Mouse (Mus musculus) gastrocnemius, postnatal 4 days (tissue): ENCODE measurements at regions not wholly inside any gene's neighbourhood (a gene's known extent, or its start where the extent isn't known, plus 50 kb on each side); places are given as distances from the start of the nearest gene placed in this dataset.

Experiments
- DNase-seq, 2 experiments: peaks; one replicate each; pipeline ENCODE4 v3.0.0; 2021 to 2022; ENCODE audit warnings: low spot score in 2 of 2, mixed read lengths in 2 of 2

GRCm38 (mm10) chr3:49096118-49096517, 661.0 kb downstream of the Pcdh18 start:
- DNase-seq: no peak

- DNase-seq: peak in 1 of 2 experiments; percentile 48
Measured at GRCm38 (mm10) chr3:49093818-49094680, 663.1 kb downstream of the Pcdh18 start.

- no peak for DNase-seq
Measured at GRCm38 (mm10) chr3:49068801-49069200, 688.3 kb downstream of the Pcdh18 start.

- no peak for DNase-seq
Measured at GRCm38 (mm10) chr3:49062081-49062480, 695.0 kb downstream of the Pcdh18 start.

- no peak for DNase-seq
Measured at GRCm38 (mm10) chr3:49032981-49033380, 724.1 kb downstream of the Pcdh18 start.

- DNase-seq: no peak
Measured at GRCm38 (mm10) chr3:49009211-49009967, 747.7 kb downstream of the Pcdh18 start.
